Mouse (Mus musculus): ENCODE results near the gene Tbc1d10c.

GRCm38 (mm10) chr19:4230415-4230814, 39.3 kb upstream of the Tbc1d10c start:
- TF ChIP-seq CTCF (IDR thresholded peaks at IDR 0.05; ENCODE audit: extremely low read depth, insufficient read length, insufficient replicate concordance, low read depth, low read length) (no peak), POLR2A (IDR thresholded peaks at IDR 0.05; ENCODE audit: low read depth, low read length) (no peak)
